Mouse (Mus musculus): Measurements from ENCODE around the gene Pdcl2.

- TF ChIP-seq CTCF (conservative IDR thresholded peaks at IDR 0.05; ENCODE audit: insufficient read depth, insufficient read length, low read depth, low read length) = no peak
- TF ChIP-seq POLR2A (IDR thresholded peaks at IDR 0.05; ENCODE audit: low read depth, low read length) = no peak
Observed at GRCm38 (mm10) chr5:76351953-76352611, 21.1 kb upstream of the Pdcl2 start.

Data from kidney, adult 2 months (tissue).